Mouse (Mus musculus) neural tube, embryonic 10.5 days (tissue): ENCODE results near the gene Pkd1l1.

Experiments
- DNase-seq: peaks from one replicate; pipeline ENCODE4 v3.0.0-alpha.2; 2017; ENCODE audit warnings: low spot score; ENCODE audit errors: extremely low spot score

Pkd1l1 gene

GRCm38 (mm10) chr11:8942446-8942845 lies 30.6 kb downstream of the Pkd1l1 start:
- DNase-seq: no peak

- no peak for DNase-seq
Measured at GRCm38 (mm10) chr11:8936431-8937110, 36.5 kb downstream of the Pkd1l1 start.

- no peak for DNase-seq
Measured at GRCm38 (mm10) chr11:8916081-8916671, 56.9 kb downstream of the Pkd1l1 start.

DNA sequence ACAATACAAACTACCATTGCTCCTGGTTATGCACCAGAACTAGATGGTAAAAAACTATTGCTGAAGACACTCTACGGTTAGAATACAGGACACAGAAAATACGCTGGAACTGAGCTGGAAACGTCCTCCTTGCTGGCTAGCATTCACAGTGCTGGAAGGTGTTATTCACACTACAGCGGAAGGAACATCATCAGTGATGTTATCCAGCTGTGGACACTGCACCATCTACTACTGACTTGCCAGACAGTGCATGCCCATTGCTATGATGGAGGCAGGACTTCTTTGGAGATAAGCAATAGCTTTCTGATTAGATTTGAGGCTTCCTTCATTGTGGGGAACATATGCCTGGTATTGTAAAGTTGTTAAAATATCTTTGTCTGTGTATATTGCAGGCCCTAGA lies 90.3 kb downstream of the Pkd1l1 start:
- DNase-seq: no peak

GRCm38 (mm10) chr11:8881521-8881920 lies 91.5 kb downstream of the Pkd1l1 start:
- DNase-seq: no peak

DNA sequence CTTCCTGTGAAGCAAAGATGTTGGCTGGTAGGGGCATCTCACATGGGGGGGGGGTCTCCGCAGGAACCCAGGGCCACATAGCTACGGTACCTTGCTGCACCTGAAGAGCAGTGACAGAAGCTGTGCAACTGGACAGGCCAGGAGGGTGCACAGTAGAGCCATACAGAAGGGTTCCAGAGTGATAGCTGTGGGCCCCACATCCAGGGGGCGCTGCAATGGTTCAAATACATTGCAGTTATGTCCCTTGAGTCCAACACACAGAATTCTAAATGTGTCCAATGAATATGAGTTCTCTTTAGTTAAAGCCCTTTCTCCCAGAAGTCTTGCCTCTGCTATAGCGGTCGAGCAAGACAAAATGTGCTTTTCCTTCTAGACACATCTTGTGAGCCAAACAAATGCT lies 103.0 kb downstream of the Pkd1l1 start:
- no peak for DNase-seq

GRCm38 (mm10) chr11:8866021-8866420 lies 107.0 kb downstream of the Pkd1l1 start:
- no peak for DNase-seq

DNA sequence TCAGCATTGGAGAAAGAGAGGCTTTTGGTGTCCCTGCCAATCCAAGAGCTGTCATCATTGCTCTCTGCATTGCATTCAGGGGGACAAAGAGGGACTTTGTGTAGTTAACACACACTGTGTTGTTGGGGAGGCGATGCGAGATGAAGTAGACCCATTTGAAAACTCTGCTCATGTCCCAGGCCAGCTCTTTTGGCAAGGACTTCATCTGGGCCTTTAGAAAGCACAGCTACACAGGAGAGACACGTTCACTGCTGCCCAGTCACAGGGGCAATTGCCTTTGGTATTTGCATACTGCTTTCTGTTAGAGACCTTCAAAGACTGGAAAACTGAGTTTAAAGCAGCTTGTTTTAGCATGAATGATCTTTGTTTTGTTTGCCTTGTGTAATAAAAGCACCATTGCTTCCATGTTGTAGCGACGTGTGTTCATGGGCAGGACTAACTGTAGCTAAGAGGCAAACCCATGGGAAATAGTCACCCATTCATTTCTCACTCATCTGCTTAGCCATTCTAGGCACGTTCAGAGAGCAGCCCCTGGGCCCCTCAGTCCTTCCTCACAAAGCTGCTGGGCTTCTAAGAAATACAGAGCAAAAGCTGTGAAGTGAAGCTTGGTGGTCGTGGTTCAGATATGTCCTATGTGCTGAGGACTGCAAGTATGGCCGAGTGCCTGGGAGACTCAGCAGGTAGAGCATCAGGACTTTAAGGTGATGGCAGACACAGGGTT lies 109.0 kb downstream of the Pkd1l1 start:
- DNase-seq: no peak

DNA sequence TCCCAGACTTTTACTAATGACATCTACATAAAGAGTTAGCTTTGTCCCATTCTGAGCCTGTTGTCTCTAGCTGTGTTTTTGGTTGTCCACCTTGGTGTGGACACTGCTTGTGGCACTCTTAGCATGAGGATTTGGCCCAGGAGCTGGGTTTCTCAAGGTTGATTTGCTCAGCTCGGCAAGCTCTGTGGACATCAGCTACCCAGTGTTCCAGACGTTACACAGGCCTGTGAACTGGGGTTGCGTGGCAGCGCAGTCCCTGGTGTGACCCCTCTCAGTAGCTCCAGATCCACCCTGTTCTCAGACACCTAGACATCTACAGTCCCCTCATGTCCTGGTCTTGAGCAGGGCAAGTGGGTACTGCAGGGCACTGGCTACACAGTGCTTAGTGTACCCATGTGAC lies 110.6 kb downstream of the Pkd1l1 start:
- DNase-seq: no peak

GRCm38 (mm10) chr11:8861978-8862377 lies 111.1 kb downstream of the Pkd1l1 start:
- no peak for DNase-seq

DNA sequence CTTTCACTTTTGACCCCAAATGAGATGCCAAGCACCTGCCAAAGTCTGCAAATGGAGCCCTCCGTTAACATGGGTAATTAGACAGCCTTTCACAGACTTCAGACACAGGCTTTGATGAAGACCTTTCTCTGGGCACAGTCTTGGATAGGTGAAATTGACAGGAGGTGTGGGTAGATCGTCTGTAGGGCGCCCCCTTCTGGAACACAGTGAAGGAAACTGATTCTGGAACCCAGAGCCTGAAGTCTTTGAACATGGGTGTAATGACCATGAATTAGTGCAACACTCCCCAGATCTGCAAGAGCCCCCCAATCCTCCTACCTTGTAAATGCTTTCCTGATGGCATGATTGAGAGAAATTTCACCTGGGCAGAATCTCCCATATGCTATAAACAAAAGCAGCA lies 112.2 kb downstream of the Pkd1l1 start:
- peak; percentile 21 for DNase-seq

DNA sequence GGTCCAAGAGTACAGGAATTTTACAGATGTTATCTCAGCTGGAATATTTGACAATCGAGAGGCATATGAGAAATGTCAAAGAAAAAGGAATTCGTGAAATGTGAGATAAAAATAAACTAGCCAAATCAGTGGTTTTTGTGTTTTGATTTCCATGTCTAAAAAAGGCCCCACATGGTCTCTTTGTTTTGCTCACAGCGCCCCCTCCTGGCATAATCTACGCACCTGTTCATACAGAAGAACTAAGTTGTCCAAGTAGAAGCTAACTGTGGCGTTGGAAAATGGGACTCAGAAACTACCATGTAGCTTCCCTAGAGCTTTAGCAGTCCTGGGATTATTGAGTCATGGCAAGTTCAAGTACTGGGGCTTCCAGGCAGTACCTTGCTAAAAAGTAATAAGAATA lies 113.2 kb downstream of the Pkd1l1 start:
- DNase-seq: peak; percentile 80

DNA sequence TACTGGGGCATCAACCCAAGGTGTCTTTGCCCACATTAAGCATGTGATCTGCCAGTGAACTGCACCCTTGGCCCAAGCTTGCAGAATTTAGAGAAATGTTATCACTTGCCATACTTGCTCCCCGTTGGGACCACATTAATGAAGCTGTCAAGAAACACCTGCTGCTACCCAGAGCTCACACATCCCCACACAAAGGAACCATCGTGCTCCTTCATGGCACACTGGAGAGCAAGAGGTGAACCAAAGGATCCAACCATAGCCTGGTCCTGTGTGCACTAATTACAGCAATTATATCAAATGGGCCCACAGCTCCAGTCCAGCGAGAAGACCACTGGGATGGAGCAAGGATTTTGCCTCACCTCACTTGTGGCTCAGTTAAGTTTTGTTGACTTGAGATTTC lies 114.0 kb downstream of the Pkd1l1 start:
- no peak for DNase-seq

DNA sequence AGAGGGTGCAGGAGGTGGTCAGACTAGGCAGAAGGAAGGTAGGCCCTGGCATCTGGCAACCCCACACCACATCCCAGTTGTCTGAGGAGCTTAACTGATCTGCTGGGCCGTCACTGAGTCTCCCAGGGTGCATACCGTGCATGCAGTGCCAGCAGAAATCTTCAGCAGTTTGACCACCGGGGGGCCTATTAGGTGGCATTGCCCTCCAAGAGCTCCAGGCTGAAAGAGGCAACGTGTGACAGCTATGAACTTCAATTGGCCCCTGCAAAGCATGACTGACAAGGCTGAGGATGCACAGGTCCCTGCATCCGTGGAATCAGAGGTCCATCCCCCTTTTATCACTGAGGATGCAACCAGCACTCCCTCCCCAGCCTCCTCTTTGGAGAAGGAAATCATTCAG lies 116.9 kb downstream of the Pkd1l1 start:
- no peak for DNase-seq

DNA sequence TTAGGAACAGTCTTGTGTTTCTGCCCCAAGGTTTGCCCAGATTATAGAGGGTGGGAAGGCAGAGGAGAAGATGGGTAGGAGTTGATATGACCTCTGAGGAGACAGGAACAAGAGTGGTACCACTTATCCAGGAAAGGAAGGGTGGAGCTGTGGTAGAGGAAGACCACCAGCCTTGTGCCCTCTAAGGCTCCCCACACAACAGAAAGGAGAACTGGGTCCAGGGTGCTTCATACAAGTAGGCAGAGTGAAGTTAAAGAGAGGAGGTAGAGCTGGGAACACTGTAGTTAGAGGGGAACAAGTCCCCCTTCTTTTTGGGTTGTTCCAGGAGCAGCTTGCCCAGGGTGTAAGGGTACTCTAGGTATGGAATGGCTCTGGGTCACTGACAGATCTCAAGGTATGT lies 125.0 kb downstream of the Pkd1l1 start:
- DNase-seq: no peak

- no peak for DNase-seq
Measured at GRCm38 (mm10) chr11:8847627-8848026, 125.4 kb downstream of the Pkd1l1 start.

DNA sequence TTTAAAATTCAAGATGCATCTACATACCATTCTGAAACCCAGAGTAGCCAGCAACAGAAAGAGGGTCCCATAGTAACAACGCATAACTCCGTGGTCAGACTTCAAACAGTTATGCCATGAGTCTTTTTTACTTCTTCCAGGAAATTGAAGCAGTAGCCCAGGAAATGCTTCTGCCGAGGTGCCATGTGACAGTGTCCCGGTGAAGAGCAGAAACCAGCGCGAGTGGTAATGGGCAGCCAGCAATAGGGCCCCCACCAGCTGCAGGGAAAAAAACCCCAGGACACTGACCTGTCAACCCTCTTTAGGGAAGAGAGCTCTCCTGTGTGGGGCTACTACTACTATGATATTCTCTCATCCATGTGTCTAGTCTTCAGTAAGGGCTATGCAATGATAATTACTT lies 136.9 kb downstream of the Pkd1l1 start:
- no peak for DNase-seq

- no peak for DNase-seq
Measured at GRCm38 (mm10) chr11:8834121-8834520, 138.9 kb downstream of the Pkd1l1 start.

- DNase-seq: no peak
Measured at GRCm38 (mm10) chr11:8830551-8830950, 142.5 kb downstream of the Pkd1l1 start.

- no peak for DNase-seq
Measured at GRCm38 (mm10) chr11:8829561-8829960, 143.5 kb downstream of the Pkd1l1 start.

DNA sequence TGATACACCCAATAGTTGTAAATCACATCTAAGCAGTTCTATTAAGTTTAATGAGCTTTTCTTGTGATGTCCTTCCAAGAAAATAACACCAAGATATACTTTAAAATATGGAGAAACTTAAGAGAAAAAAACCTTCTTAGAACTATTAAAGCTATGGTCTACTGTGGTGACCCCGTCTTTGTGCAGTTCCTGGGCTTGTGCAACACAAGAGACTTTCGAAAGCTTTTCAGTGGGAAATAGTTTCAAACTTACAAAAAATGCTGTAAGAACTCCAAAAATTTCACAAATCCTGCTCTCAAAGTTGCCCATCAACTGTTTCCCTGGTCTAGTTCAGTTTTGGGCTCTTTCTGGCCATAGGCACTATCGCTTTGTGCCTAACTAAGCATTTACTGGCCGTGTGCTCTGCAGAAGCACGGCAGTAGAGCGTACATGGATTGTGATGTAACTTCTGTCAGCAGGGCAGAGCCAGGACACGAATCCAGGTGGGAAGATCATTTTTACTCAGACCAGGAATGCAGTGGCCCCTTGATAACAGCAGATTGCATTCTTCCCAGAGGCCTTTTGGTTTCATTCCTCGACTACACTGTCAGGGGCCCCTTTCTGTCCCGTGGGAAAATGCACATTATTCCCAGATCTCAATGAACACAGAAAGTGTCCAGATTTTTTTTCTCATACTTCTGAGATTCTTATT lies 144.1 kb downstream of the Pkd1l1 start:
- no peak for DNase-seq

GRCm38 (mm10) chr11:8826609-8827008 lies 146.5 kb downstream of the Pkd1l1 start:
- DNase-seq: no peak
